Mouse (Mus musculus): ENCODE measurements at regions not wholly inside any gene's neighbourhood (a gene's known extent, or its start where the extent isn't known, plus 50 kb on each side); places are given as distances from the start of the nearest gene placed in this dataset.

DNA sequence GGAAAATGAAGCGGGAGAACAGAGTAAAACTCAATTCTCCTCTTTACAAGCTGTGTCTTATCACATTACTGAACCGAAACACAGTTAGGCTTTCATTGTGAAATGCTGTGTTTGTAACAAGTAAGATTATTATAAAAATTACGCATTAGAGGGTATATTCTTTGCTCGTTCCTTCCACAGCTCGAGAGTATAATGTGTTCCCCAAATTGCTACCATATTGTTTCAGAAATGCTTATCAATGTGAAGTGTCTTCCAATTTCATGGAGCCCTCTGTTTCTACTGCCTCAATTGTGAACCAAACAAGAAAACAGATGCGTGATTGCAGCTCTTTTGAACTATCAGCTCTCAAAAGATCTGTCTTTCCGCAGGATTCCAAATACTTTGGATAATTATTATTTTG is 378.4 kb downstream of the Ttll7 start:
- Histone ChIP-seq H3K9ac (ENCODE audit: insufficient read depth, low read depth, low read length, poor library complexity, severe bottlenecking) (no peak overlapping the region), H3K36me3 (ENCODE audit: control insufficient read depth, insufficient read depth, low read length, poor library complexity, severe bottlenecking) (no peaks in the 10 kb centered on the region), H3K4me3 (ENCODE audit: insufficient read depth in 1 of 2, low read depth in 1 of 2, low read length in 2 of 2, poor library complexity in 1 of 2, severe bottlenecking in 1 of 2) (no peak overlapping the region), H3K4me1 (ENCODE audit: control insufficient read depth in 2 of 2, insufficient read depth in 2 of 2, low read length in 2 of 2, poor library complexity in 1 of 2) (no peaks in the 10 kb centered on the region), H3K27ac (ENCODE audit: insufficient read depth, low read depth, low read length, poor library complexity, severe bottlenecking) (no peak overlapping the region), H3K9me3 (ENCODE audit: control insufficient read depth, insufficient read depth, low read depth, low read length) (no peaks in the 10 kb centered on the region)
- in situ Hi-C loops (cut with MboI; ENCODE audit: low sequenced_read_pairs in 2 of 2, unreplicated experiment in 2 of 2), result no loop called here
- TF ChIP-seq MAFK (IDR thresholded peaks at IDR 0.05; ENCODE audit: insufficient read depth, low read depth, low read length) (no peak), CHD2 (IDR thresholded peaks at IDR 0.05; ENCODE audit: low read depth, low read length) (no peak), ZC3H11A (IDR thresholded peaks at IDR 0.05; ENCODE audit: borderline replicate concordance, low read depth, low read length) (no peak), HCFC1 (IDR thresholded peaks at IDR 0.05; ENCODE audit: borderline replicate concordance, insufficient read depth, low read length) (no peak), ZNF384 (IDR thresholded peaks at IDR 0.05; ENCODE audit: low read depth, low read length) (no peak)
- DNase-seq (ENCODE audit: low read depth, low spot score), result no peak

DNA sequence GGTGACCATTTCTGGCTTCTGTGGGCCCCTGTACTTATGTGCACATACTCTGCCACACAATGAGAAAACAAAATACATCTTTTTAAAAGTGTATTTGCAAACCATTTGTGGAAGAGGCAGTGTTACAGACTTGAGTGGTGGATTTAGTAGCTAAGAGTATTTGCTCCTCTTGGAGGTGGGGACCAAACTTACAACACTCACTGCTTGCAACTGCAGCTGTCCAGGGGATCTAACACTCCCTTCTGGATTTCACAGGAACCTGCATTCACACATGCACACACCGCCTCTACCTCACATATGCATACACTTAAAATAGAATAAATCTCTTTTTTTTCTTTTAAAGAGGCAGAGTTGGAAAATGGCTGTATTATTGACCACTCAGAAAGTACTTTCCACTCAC is 386.2 kb downstream of the Ttll7 start:
- no peak for TF ChIP-seq ZNF384 (IDR thresholded peaks at IDR 0.05; ENCODE audit: low read depth, low read length)
- no peak for TF ChIP-seq ZC3H11A (IDR thresholded peaks at IDR 0.05; ENCODE audit: borderline replicate concordance, low read depth, low read length)
- TF ChIP-seq CHD2 (IDR thresholded peaks at IDR 0.05; ENCODE audit: low read depth, low read length), result no peak
- no peak for TF ChIP-seq MAFK (IDR thresholded peaks at IDR 0.05; ENCODE audit: insufficient read depth, low read depth, low read length)
- no peak for TF ChIP-seq HCFC1 (IDR thresholded peaks at IDR 0.05; ENCODE audit: borderline replicate concordance, insufficient read depth, low read length)
- Histone ChIP-seq H3K36me3 (ENCODE audit: control insufficient read depth, insufficient read depth, low read length, poor library complexity, severe bottlenecking) (no peaks in the 10 kb centered on the region), H3K9ac (ENCODE audit: insufficient read depth, low read depth, low read length, poor library complexity, severe bottlenecking) (no peak overlapping the region), H3K4me1 (ENCODE audit: control insufficient read depth in 2 of 2, insufficient read depth in 2 of 2, low read length in 2 of 2, poor library complexity in 1 of 2) (no peaks in the 10 kb centered on the region), H3K9me3 (ENCODE audit: control insufficient read depth, insufficient read depth, low read depth, low read length) (no peaks in the 10 kb centered on the region), H3K4me3 (ENCODE audit: insufficient read depth in 1 of 2, low read depth in 1 of 2, low read length in 2 of 2, poor library complexity in 1 of 2, severe bottlenecking in 1 of 2) (no peak overlapping the region), H3K27ac (ENCODE audit: insufficient read depth, low read depth, low read length, poor library complexity, severe bottlenecking) (no peak overlapping the region)
- in situ Hi-C loops (cut with MboI; ENCODE audit: low sequenced_read_pairs in 2 of 2, unreplicated experiment in 2 of 2), result no loop called here
- DNase-seq (ENCODE audit: low read depth, low spot score), result no peak

DNA sequence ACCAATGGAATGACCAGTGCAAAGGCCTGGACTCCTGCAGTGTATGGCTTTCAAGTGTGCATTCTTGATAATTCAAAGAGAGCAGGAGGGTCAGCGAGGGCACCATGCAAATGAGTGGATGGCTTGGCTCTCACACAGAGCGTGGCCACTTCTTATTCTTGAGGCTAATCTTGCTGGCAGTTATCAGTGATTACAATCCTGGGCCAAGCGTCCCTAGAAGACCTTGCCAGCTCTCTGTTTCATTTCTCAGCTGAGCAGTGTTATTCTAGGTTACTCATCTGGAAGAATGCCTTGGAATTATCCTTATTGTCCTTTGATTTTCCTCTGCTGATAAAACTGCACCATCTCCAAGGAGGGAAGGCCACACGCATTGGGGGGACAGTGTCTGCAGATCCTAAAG is 388.5 kb downstream of the Ttll7 start:
- Histone ChIP-seq H3K9ac (ENCODE audit: insufficient read depth, low read depth, low read length, poor library complexity, severe bottlenecking) (no peak overlapping the region), H3K9me3 (ENCODE audit: control insufficient read depth, insufficient read depth, low read depth, low read length) (no peaks in the 10 kb centered on the region), H3K36me3 (ENCODE audit: control insufficient read depth, insufficient read depth, low read length, poor library complexity, severe bottlenecking) (no peaks in the 10 kb centered on the region), H3K4me1 (ENCODE audit: control insufficient read depth in 2 of 2, insufficient read depth in 2 of 2, low read length in 2 of 2, poor library complexity in 1 of 2) (0 out of 4 replicates have a peak, but pooled peaks cover 0 to 2% of the 10 kb centered on the region in 2 experiments), H3K27ac (ENCODE audit: insufficient read depth, low read depth, low read length, poor library complexity, severe bottlenecking) (no peak overlapping the region), H3K4me3 (ENCODE audit: insufficient read depth in 1 of 2, low read depth in 1 of 2, low read length in 2 of 2, poor library complexity in 1 of 2, severe bottlenecking in 1 of 2) (no peak overlapping the region)
- in situ Hi-C loops (cut with MboI; ENCODE audit: low sequenced_read_pairs in 2 of 2, unreplicated experiment in 2 of 2), result no loop called here
- no peak for DNase-seq (ENCODE audit: low read depth, low spot score)
- no peak for TF ChIP-seq HCFC1 (IDR thresholded peaks at IDR 0.05; ENCODE audit: borderline replicate concordance, insufficient read depth, low read length)
- TF ChIP-seq CHD2 (IDR thresholded peaks at IDR 0.05; ENCODE audit: low read depth, low read length), result no peak
- no peak for TF ChIP-seq ZNF384 (IDR thresholded peaks at IDR 0.05; ENCODE audit: low read depth, low read length)
- no peak for TF ChIP-seq MAFK (IDR thresholded peaks at IDR 0.05; ENCODE audit: insufficient read depth, low read depth, low read length)
- TF ChIP-seq ZC3H11A (IDR thresholded peaks at IDR 0.05; ENCODE audit: borderline replicate concordance, low read depth, low read length), result no peak

DNA sequence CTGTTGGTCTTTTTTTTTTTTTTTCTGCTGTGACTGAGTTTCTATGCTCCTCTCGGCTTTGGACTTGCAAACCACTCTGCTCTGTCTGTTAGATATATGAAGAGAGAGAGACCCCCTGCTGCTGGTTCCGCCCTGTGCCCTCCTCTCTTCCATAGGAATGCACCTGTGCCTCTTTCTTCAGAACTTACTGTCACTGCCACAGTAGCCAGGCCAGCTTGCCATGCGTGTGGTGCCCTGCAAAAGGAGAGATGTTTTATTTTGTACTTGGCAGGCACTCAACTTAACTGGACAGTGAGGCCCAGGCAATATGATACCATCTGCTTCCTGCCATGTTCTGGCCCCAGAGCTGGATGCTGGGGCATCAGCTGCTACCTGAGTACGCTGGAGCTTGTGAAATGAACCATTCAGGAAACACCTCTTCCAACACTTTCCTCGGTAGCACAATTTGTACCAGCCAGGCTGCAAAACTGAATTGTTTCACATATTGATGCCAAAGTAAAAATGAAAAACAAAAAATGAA is 392.8 kb downstream of the Ttll7 start:
- no peak for TF ChIP-seq ZC3H11A (IDR thresholded peaks at IDR 0.05; ENCODE audit: borderline replicate concordance, low read depth, low read length)
- peak; percentile 58 for TF ChIP-seq ZNF384 (IDR thresholded peaks at IDR 0.05; ENCODE audit: low read depth, low read length)
- Histone ChIP-seq H3K4me3 (ENCODE audit: insufficient read depth in 1 of 2, low read depth in 1 of 2, low read length in 2 of 2, poor library complexity in 1 of 2, severe bottlenecking in 1 of 2) (no peak overlapping the region), H3K36me3 (ENCODE audit: control insufficient read depth, insufficient read depth, low read length, poor library complexity, severe bottlenecking) (no peaks in the 10 kb centered on the region), H3K27ac (ENCODE audit: insufficient read depth, low read depth, low read length, poor library complexity, severe bottlenecking) (no peak overlapping the region), H3K4me1 (ENCODE audit: control insufficient read depth in 2 of 2, insufficient read depth in 2 of 2, low read length in 2 of 2, poor library complexity in 1 of 2) (0 out of 4 replicates have a peak, but pooled peaks cover 0 to 2% of the 10 kb centered on the region in 2 experiments), H3K9ac (ENCODE audit: insufficient read depth, low read depth, low read length, poor library complexity, severe bottlenecking) (no peak overlapping the region), H3K9me3 (ENCODE audit: control insufficient read depth, insufficient read depth, low read depth, low read length) (no peaks in the 10 kb centered on the region)
- no peak for DNase-seq (ENCODE audit: low read depth, low spot score)
- in situ Hi-C loops (cut with MboI; ENCODE audit: low sequenced_read_pairs in 2 of 2, unreplicated experiment in 2 of 2), result no loop called here

DNA sequence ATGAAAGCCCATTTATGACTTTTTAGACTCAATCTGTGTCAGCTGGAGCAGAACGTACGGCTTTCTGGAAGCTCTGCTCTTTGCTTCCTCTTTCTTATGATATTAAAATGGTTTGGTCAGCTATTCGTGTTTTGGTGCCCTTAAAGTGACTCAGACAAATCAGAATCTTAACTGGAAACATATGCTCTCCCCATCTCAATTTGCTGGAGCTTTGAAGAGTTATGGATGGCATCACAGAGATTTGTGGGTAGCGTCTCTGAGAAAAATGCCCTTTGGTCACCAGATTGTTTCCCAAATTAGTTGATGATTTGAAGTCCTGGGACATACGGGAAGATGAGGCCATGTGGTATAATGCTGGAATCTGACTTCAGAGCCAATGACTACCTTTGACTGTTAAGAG is 394.0 kb downstream of the Ttll7 start:
- Histone ChIP-seq H3K9ac (ENCODE audit: insufficient read depth, low read depth, low read length, poor library complexity, severe bottlenecking) (no peak overlapping the region), H3K4me3 (ENCODE audit: insufficient read depth in 1 of 2, low read depth in 1 of 2, low read length in 2 of 2, poor library complexity in 1 of 2, severe bottlenecking in 1 of 2) (no peak overlapping the region), H3K9me3 (ENCODE audit: control insufficient read depth, insufficient read depth, low read depth, low read length) (no peaks in the 10 kb centered on the region), H3K4me1 (ENCODE audit: control insufficient read depth in 2 of 2, insufficient read depth in 2 of 2, low read length in 2 of 2, poor library complexity in 1 of 2) (0 out of 4 replicates have a peak, but pooled peaks cover 0 to 2% of the 10 kb centered on the region in 2 experiments), H3K36me3 (ENCODE audit: control insufficient read depth, insufficient read depth, low read length, poor library complexity, severe bottlenecking) (no peaks in the 10 kb centered on the region), H3K27ac (ENCODE audit: insufficient read depth, low read depth, low read length, poor library complexity, severe bottlenecking) (no peak overlapping the region)
- in situ Hi-C loops (cut with MboI; ENCODE audit: low sequenced_read_pairs in 2 of 2, unreplicated experiment in 2 of 2), result no loop called here
- DNase-seq (ENCODE audit: low read depth, low spot score), result no peak
- TF ChIP-seq ZC3H11A (IDR thresholded peaks at IDR 0.05; ENCODE audit: borderline replicate concordance, low read depth, low read length), result no peak
- TF ChIP-seq ZNF384 (IDR thresholded peaks at IDR 0.05; ENCODE audit: low read depth, low read length), result no peak
- no peak for TF ChIP-seq MAFK (IDR thresholded peaks at IDR 0.05; ENCODE audit: insufficient read depth, low read depth, low read length)
- no peak for TF ChIP-seq CHD2 (IDR thresholded peaks at IDR 0.05; ENCODE audit: low read depth, low read length)

Measured in ES-E14 (cell line).